Mouse (Mus musculus): ENCODE data around the gene Tssk6. TPM values are rescaled to one million over a fixed set of nuclear protein-coding genes. Genes with fewer than 3 reads are reported as not detected.

The Tssk6 gene
- total RNA-seq, 2 experiments from 2014 or later = not detected

DNA sequence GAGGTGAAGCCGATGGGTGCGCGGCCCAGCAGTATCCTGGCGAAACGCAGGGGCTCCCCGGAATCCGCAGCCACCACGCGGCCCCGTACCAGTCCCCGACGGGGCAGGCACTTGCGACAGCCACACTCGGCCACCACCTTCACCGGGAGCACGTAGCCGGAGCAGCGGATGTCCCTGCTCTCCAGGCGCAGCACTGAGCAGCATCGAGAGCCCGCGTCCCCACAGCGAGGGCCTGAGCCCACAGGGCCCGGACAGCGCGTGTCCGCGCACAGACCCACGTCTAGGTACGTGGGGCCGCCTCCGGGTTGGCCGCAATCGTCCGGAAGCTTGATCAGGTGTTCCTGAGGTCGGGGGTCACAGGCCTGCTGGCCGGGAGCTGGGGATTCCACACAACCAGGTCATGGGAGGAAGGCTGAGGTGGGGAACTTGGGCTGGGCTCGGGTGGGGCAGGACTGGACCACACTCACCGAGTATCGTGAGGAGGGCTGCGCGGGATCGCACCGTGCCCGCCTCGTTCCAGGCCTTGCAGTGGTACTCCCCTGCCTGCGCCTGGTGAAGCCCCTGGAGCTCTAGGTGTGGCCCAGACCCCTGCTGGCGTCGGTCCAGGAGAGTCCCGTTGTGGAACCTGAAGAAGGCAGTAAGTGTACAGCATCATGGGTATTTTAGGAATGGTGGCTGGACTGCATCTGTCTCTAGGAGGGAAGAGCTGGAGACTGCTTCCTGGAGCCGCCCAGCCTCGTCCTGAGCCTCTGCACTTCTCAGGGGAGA, 19.0 kb upstream of the Tssk6 start:
- no peak for DNase-seq (ENCODE audit: low spot score)

DNA sequence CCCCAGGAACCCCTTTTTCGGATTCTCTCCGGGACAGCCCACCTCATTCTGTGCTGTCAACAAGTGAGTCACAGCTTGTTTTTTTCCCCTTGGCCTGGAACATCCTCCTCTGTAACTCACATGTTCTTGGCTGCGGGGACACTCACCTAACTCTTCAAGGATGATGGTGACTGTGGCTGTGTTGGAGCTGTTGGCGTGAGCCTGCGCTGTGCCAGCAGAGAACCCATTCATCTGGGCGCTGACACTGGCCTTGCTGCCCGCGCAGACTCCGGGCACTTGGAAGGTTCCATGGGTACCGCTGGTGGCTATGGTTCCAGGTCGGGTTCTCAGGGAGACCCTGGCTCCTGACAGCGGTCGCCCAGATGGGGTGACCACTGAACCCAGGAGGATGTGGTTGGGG, 17.8 kb upstream of the Tssk6 start:
- DNase-seq (ENCODE audit: low spot score) = no peak

DNA sequence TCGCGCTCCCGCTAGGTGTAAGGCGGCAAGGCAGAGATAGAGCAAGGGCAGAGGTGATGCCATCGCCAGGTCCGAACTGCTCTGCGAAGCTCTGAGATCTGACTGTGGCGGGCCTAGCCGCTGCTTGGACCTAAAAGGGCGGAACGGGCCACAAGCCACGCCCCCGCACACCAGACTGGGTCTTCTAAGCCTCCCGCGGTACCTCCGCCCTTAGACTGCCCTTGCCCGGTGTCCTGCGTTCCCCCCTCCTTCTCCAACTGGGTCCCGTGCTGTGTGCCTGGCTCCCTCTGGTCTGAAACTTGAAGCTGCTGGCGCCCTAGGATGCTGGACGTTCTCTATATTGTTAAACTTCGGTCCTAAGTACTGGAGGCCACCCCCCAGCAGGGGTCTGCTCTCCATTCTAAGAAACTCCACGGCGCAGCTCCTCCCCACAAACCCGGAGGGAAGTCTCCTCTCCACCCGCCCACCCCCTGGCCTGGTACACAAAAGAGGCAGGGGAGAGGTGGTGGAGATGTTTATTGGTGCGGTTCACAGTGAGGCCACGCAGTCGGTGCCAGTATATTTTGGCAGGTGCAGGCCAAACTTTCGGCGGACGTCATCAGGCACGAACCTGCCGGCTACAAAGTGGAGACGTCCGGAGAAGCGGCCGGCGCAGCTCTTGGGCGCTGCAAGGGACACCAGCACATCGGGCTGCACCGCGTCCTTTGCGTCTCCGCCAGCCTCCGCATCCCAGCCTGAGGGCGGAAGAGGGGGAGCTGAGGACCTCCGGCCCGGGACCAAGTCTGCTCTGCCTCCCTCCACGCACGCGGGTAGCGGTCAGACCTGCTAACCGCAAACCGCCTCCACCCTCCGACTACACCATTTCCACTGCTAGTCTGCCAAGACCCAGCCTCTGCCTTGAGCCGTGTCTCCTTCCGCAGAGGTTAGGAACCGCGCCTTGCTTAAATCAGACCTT, 14.4 kb upstream of the Tssk6 start, which contains the start of gene Cilp2:
TSS of gene Cilp2 (minus strand) at position 399 of the 955 bp plus-strand sequence.
- DNase-seq (ENCODE audit: low spot score) = peak; percentile 44

DNA sequence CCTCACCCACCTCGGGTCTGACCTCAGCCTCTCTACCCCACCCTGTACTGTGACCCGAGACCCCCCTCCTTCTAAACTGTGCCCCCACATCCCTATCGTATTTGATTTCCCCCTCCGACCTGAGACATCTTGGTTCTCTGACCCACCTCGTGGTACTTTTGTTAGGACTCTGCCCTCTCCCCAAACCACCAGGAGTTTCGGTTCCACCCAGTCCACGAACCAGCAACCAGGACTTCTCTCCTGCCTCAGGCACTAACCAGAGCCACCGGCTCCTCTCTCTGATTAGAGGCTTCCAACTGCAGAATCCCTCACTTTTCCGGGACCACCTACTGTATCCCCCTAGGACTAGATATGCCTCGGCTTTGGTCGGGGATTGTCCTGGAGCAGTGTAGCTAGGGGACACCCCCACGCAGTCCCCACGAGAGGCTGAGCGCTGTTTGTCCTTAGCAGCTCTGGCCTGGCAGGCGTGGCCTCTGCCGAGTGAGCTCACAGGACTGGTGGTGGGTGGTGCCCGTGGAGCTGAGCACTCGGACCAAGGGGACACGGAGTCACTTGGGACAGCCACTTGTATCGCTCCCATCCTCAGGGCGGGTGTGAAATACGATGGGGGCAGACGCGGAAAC, 13.6 kb upstream of the Tssk6 start:
- DNase-seq (ENCODE audit: low spot score) = no peak

DNA sequence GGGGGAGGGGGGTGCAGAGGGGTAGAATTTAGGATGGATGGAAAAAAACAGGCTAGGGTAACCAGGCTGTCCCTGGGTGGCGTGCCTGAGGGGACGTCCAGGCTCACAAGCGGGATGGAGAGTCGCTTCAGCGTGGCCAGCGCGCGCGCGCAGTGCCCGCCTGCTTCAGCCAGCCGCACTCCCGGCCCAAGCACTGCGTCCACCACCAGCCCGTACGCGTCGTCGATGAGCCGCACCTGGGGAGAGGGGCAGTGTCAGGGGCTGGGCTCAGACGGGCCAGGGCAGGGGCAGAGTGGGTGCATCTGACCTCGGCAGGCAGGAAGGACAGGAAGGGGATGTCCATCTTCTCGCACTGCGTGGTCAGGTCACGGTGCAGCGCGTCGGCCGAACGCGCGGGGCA, 13.1 kb upstream of the Tssk6 start:
- no peak for DNase-seq (ENCODE audit: low spot score)

DNA sequence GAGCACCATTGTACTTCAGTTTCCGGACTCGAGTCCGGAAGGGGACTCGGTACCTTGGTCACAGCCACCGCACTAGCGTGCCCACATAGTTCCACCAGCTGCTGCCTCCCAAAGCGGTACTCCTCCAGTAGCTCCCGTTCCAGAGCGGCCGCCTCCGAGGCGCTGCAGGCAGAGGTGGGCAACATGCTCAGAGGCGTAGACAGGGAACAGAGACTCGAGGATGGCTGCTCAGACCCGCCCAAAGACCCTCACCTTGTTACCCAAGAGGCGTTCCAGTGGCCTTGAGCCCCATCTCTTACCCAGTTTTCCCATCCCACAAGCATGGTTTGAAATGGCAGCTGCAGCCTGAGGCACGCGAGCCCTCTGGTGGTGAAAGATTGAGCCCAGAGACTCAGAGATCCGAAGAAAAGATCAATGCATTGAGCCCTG, 11.2 kb upstream of the Tssk6 start:
- no peak for DNase-seq (ENCODE audit: low spot score)

DNA sequence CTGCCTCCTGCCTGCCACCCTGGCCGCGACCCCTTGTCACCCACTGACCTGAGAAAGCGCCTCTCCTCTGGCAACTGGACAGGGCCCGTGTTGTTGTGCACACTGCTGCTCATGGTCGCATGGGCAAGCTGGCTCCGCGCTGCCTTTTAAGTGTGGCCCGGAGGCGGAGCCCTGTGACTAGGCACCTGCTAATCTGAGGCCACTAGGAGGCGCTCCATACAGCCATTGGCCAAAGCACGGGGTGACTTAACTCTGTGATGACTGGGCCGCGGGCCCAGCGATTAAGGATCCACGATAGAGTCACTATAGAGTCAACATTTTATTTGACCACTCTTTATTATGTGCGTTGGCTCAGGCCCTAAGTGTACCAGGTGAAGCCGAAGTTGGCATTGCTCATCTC, 8.1 kb upstream of the Tssk6 start:
- DNase-seq (ENCODE audit: low spot score) = no peak

DNA sequence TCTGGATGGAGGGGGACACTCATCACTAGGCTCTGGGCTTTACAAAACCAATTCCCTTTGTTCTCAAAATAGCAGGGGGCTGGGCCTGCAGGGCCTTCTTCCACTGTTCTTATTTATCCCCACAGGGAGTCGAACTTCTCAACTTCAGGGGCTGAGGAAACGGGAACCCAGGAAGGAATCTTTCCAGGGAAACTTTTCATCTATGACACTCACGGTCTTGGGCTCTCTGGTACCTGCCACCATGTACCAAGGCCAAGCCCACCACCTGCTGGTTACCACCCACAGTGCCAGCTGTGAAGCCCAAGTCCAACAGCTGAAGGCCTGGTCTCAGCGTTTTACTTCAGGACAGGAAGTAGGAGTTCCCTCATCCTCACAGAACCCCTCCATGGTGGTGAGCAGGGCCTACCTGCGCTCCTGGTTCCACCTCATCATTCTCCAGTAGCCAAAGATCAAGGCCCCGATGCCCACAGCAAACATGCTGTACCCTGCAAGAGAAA, 7.1 kb upstream of the Tssk6 start:
- no peak for DNase-seq (ENCODE audit: low spot score)

DNA sequence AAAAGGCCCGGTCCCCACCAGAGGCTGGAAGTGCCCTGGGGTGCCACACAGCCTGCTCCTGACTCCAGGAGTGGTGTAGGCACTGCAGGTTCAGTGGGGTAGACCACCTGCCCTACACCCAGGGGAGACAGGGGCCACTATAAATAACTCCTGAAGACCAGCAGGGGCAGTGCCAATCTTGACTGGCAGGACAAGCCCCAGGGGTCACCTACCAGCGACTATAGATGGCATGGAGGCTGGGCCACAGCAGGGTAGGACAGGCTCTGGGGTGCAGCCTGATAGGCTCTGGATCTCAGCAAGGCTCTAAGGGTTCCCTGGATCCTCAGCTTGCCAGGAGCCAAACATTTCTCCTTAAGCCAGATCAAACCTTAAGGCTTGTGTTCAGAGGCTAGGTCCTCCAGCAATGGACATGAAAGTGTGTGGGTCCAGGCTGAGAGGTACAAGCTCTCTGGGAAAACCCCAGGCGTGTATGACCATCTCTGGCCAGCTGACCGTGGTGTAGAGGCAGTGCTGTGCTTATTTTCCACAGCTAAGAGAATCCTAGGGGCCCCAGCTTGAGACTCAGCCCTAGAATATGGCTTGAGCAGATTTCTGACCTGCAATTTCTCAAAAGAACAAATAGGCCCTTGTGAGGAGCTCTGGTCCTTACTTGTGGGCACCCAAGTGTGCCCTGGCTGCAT, 6.1 kb upstream of the Tssk6 start:
- DNase-seq (ENCODE audit: low spot score) = no peak

DNA sequence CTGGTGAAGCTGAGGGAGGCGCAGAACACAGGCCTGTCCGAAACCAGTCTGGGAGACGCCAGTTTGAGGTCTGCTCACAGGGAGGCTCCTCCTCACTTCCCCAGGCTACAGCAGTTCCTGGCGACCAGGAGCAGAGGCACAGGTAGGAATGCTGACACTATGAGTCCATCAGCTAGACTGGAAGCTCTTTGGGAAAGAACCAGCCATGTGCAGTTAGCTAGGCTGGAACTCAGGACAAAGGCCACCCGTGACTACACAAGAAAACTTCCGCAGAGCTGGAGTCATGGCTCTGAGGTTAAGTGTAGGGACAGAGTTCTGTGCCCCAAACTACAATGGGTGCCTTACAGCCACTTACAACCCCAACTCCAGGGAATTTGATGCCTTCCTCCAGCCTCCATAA, 4.1 kb upstream of the Tssk6 start:
- no peak for DNase-seq (ENCODE audit: low spot score)

DNA sequence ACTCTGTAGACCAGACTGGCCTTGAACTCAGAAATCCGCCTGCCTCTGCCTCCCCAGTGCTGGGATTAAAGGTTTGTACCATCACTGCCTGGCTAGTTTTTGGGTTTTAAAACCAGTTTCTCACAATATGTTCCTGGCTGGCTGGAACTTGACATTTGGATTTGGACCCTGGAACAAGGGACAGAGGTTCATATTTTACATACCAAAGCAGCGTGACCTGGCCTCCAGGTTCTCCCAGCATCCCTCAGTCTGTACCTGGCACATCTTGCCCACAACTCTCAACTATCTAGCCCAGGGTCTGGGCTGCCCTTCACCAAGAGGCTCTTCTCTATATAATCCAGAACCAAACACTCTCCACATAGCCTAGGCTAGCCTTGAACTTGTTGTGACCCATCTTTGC, 2.1 kb upstream of the Tssk6 start:
- no peak for DNase-seq (ENCODE audit: low spot score)

DNA sequence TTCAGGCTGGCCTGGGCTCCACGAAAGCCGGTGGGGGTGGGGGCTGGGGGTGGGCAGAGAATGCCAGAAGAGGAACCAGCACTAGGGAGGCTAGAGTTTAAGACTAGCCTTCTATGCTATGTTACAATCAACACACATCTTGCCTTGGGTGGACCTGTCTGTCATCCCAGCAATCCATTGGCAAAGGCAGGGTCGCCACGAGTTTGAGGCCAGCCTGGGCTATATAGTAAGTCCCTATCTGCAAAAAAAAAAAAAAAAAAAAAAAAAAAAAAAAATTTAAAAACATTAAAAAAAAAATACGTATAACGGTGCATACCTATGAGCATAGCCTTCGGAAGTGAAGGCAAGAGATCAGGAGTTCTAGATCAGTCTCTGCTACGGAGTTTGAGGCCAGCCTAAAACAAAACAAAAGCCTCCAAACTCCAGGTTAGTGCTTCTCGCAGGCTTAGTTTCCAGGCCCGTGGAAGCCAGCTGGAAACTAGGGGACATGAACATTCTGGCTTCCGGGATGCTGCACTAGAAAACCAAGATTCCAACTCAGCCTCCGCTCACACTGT, 1.0 kb upstream of the Tssk6 start:
- DNase-seq (ENCODE audit: low spot score) = no peak

DNA sequence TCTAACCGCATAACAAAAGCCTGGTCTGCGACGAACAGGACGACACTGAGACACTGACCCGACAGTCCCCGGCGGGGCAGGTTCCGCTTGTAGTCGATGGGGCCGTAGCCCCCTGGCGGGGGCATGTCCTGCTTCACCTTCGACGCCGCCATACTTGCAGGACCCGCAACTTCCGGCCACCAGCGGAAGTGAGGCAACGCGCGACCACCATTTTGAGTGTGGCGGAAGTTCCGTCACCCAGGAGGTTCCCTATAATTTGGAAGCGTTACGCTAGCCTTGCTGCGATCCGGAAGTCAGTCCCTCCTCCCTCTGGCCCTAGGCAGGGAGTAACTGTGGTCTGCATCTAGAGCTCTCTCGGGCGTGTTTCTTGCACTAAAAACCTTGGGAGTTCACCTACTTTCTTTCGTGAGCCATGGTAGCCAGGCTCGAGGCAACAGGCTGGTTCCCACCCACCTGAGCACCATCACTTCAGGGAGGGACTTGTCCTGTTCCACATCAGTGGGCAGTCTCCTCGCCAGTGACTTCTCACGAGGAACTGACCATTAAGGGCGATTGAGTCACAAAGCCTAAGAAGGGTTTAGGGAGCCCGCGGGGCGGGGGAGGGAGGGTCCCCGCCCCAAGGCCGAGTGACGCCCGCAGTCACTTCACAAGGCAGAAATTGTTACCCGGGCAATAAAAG, 361 bp upstream of the Tssk6 start:
- DNase-seq (ENCODE audit: low spot score) = peak; percentile 98

DNA sequence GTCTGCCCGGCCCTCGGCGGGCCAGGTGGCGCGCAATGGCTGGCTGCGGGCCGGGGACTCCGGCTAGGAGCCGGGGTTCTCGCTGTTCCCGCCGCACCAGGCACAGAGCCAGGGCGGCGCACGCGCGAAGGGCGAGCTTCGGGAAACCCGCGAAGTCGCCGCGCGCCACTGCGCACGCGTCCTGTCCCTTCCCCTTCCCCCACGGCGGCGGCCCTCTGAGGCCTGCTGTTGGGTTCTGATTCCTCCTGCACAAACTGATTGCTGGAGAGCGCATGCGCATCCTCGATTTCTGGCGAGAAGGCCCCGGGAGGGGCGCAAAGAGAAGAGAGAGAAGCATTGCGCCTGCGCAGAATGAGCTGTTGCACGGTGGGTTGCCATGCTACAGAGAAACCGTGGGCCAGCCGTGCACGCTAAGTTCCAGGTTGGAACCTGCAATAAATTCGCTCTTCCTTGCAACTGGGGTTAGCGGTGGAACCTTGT, 1.1 kb downstream of the Tssk6 start:
- DNase-seq (ENCODE audit: low spot score) = peak; percentile 98

DNA sequence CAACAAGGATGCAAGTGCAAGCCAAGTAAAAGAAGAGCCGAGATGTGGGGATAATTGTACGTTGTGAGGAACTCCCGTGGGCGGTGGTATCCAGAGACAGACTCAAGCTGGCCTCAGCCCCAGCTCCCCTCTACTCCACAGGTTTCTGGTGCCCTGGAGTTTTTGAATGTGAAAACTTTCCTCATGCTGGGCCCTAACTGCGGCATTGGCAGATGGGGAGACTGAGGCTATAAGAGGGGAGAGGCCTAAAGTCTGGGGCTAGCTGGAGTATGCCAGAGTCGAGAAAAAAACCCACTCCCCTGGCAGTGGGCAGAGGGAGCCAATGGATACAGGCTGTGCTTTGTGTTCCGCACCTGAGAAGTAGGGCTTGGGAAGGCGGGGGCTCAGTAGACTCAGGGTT, 2.1 kb downstream of the Tssk6 start:
- DNase-seq (ENCODE audit: low spot score) = no peak

DNA sequence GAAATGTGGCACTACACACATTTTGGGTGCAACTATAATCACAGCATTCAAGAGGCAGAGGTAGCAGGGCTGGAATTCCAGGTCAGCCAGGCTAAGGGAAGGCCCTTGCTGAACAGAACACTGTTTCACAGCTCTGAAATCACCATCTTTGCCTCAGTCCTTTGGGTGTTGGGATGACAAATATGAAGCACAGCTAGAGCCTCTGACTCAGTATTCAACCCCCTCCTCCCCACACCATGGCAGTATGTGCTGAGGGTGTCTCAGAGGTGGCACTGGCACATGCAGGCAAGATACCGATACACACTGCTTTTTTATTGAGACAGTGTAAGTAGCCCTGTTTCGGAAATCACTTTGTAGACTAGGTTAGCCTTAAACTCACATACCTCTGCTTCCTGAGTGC, 4.3 kb downstream of the Tssk6 start:
- DNase-seq (ENCODE audit: low spot score) = no peak

DNA sequence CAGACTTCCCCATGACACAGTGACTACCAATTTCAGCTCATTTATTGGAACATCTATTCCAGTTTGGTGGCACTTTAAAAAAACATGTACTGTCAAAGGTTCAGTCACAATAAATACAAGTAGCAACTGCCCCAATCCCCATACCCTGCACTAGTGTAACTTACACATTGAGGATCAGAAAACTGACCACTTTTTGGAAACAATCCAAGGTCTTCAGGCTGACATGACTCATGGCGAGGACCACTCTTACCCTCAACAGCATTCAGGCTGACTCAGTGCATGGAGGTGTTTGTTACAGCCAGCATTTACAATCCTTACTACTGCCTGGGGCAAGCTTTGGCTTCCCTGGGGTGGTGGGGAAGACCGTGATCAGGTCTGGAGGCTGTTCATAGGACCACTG, 5.1 kb downstream of the Tssk6 start:
- DNase-seq (ENCODE audit: low spot score) = no peak

DNA sequence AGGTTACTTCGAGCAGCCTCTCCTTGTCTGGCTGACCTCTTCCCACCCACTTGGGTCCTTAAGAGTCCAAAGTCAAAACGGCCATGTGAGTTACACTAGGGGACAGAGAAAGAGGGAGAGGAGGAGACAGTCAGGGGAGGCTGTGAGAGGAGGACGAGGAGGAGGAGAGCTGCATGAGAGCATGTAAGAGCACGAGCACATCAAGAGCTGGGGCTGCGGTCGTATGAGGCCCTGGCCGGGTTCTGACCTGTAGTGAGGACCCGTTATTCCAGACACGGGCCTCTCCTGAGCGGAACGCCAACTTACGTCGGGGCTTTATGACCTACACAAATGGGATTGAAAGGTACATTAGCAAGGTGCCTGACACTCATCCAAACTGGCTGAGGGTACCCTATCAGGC, 9.9 kb downstream of the Tssk6 start:
- no peak for DNase-seq (ENCODE audit: low spot score)

DNA sequence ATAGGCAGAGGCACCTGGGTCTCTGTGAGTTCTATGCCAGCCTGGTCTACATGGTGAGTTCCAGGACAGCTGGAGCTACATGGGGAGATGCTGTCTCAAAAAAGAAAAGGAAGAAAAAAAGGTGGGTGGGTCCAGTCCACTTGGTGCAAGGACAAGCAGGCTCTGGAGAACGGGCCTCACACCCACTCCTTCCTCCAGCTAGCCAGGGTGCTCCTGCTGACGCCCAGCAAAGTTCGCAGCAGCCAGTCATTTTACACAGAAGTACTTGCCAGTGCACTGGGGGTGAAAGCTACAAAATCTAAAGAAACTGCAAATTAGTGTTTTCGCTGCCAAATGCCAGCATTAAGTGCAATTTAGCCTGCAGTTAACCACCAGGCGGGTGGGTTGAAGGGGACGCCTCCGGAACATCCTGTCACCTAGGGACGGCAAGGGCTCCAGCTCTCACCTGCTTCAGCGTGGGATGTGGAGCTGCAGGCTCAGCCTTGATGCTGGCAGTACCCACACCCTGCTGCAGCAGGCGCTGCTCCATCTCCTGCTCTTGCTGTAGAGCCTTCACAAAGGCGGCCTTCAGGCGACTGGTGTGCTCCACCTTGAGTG, 10.6 kb downstream of the Tssk6 start:
- no peak for DNase-seq (ENCODE audit: low spot score)

DNA sequence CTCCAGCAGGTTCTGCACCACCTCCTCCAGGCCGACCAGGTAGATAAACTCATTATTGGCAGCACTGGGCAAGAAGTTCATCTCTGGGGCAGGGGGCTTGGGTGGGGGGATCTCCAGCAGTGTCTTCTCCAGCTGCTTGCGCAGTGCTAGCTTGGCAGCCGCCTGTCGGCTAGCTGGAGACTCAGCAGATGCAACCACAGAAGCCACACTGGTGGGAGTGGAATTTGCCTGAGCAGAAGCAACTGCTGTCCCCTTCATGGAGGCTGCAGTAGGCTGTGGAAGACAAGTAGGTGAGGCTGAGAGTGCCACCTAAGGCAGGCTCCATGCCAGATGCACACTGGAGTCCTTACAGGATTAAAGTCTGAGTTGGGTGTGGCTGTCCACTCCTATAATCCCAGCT, 12.5 kb downstream of the Tssk6 start:
- DNase-seq (ENCODE audit: low spot score) = no peak

Measured in gastrocnemius, adult 18-20 months (tissue).